ENCODE assay signal across 10 mouse cellular contexts in the genomic region with DNA sequence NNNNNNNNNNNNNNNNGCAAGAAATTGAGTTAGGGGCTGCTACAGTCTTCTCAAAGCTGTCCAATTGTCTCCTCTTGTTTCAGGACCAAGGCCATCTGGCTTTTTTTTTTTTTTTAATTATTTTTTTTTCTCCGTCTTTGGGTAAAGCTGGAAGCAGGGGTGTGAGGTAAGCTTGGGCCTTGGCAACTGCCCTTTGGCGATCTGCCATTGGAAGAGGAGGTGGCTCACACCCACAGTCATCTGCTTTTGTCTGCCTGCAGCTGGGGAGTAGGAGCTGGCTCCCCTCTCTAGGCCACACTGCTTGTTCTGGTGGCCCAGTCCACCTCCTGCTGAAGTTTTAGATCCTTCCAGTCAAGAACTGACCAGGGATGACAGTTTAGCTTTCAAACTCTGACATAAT. TPM values are rescaled to one million over a fixed set of nuclear protein-coding genes. Genes with fewer than 3 reads are reported as not detected.
A peak's percentile ranks its signal among the peaks of the same experiment; 100 is the strongest.
DNase-seq lines count a peak whose midpoint lies in the region; ATAC-seq and TF ChIP-seq lines count a peak whose summit lies in the region.
"Had no signal": no experiment of that assay in that cellular context is flagged by ENCODE, and none has a peak within 500 bp of the region (broad histone marks: within the 10 kb centered on the region; RNA-seq: fewer than 3 reads in every experiment).

No protein-coding gene starts in this region.

- no peak for TF ChIP-seq CTCF in heart, adult 2 months (IDR thresholded peaks at IDR 0.05)
- no peak for TF ChIP-seq CTCF in midbrain, postnatal 0 days (IDR thresholded peaks at IDR 0.05)
- no peak for TF ChIP-seq CTCF in liver, postnatal 0 days (IDR thresholded peaks at IDR 0.05; ENCODE audit: low read depth)

- no peak overlapping the region for H3K4me2 ChIP-seq in midbrain, postnatal 0 days (ENCODE audit: low read depth, low read length, poor library complexity, severe bottlenecking)
- H3K4me2 ChIP-seq in midbrain, embryonic 11.5 days: no peak overlapping the region
- H3K4me2 ChIP-seq in lung, embryonic 16.5 days (ENCODE audit: low read depth, low read length): no peak overlapping the region
- H3K4me2 ChIP-seq in liver, postnatal 0 days (ENCODE audit: low read depth, low read length): no peak overlapping the region

- H3K36me3 ChIP-seq in heart, adult 2 months (ENCODE audit: control insufficient read depth, insufficient read depth, low read length): no peaks in the 10 kb centered on the region
- H3K36me3 ChIP-seq in midbrain, postnatal 0 days (ENCODE audit: insufficient read depth, low read length): no peaks in the 10 kb centered on the region
- no peaks in the 10 kb centered on the region for H3K36me3 ChIP-seq in midbrain, embryonic 11.5 days (ENCODE audit: control insufficient read depth, insufficient read depth, low read length)
- no peaks in the 10 kb centered on the region for H3K36me3 ChIP-seq in lung, embryonic 16.5 days (ENCODE audit: control insufficient read depth, insufficient read depth, low read length)
- H3K36me3 ChIP-seq in liver, postnatal 0 days (replicated peaks; ENCODE audit: insufficient read depth, low read length): no peaks in the 10 kb centered on the region

- ATAC-seq in midbrain, postnatal 0 days (ENCODE audit: low FRiP score): no peak
- ATAC-seq in midbrain, embryonic 11.5 days (ENCODE audit: low FRiP score): no peak
- ATAC-seq in lung, embryonic 16.5 days (ENCODE audit: low read depth): peak; percentile 39; the same call in 1 of the 2 replicates
- ATAC-seq in liver, postnatal 0 days: no peak

- DNase-seq in heart, adult 2 months: peak; percentile 24 to 26
- DNase-seq in heart, adult 8-10 months (ENCODE audit: low spot score): no peak
- peak; percentile 64 for DNase-seq in midbrain, postnatal 0 days (ENCODE audit: low spot score)
- no peak for DNase-seq in midbrain, embryonic 11.5 days (ENCODE audit: low spot score, missing footprints)
- peak; percentile 47 for DNase-seq in adrenal gland, postnatal 25 days
- no peak for DNase-seq in thymus, postnatal 25 days
- no peak for DNase-seq in liver, postnatal 0 days
- DNase-seq: cerebellum, adult 18-20 months had no signal

- H3K9ac ChIP-seq in heart, adult 2 months (ENCODE audit: low read depth, low read length): no peak overlapping the region
- H3K9ac ChIP-seq in midbrain, postnatal 0 days (replicated peaks; ENCODE audit: low read length, poor library complexity, severe bottlenecking): no peak overlapping the region
- no peak overlapping the region for H3K9ac ChIP-seq in midbrain, embryonic 11.5 days (ENCODE audit: low read length)
- no peak overlapping the region for H3K9ac ChIP-seq in lung, embryonic 16.5 days (ENCODE audit: low read length)
- H3K9ac ChIP-seq in liver, postnatal 0 days (replicated peaks): no peak overlapping the region

- intact Hi-C loops in heart, adult 2 months (cut with DNase I): no loop called here

- WGBS in heart, adult 2 months: 43% methylated on average over 2 of the region's 2 CpGs
- 75% methylated on average over 2 of the region's 2 CpGs for WGBS in midbrain, postnatal 0 days
- WGBS in midbrain, embryonic 11.5 days: 76% methylated on average over 2 of the region's 2 CpGs
- WGBS in lung, embryonic 16.5 days: 63% methylated on average over 2 of the region's 2 CpGs
- 82% methylated on average over 2 of the region's 2 CpGs for whole genome bisulfite sequencing in liver, postnatal 0 days (ENCODE audit: insufficient replicate concordance)

- no peak for TF ChIP-seq POLR2A in heart, adult 2 months (IDR thresholded peaks at IDR 0.05; ENCODE audit: insufficient read depth, low read depth, low read length)

- no peaks in the 10 kb centered on the region for H3K79me2 ChIP-seq in heart, adult 2 months (replicated peaks; ENCODE audit: control insufficient read depth, insufficient read depth, low read length)

- H3K9me3 ChIP-seq in midbrain, postnatal 0 days (ENCODE audit: low read length): no peaks in the 10 kb centered on the region
- no peaks in the 10 kb centered on the region for H3K9me3 ChIP-seq in midbrain, embryonic 11.5 days (ENCODE audit: control insufficient read depth, low read length)
- no peaks in the 10 kb centered on the region for H3K9me3 ChIP-seq in lung, embryonic 16.5 days (ENCODE audit: control insufficient read depth, low read length)
- H3K9me3 ChIP-seq in liver, postnatal 0 days (ENCODE audit: low read length): no peaks in the 10 kb centered on the region

- no peak for TF ChIP-seq EP300 in heart, adult 2 months (IDR thresholded peaks at IDR 0.05; ENCODE audit: insufficient read depth, low read depth, low read length)
- TF ChIP-seq EP300 in liver, postnatal 0 days (IDR thresholded peaks at IDR 0.05; ENCODE audit: low read depth): no peak

- H3K27ac ChIP-seq in heart, adult 2 months: no peak overlapping the region
- no peak overlapping the region for H3K27ac ChIP-seq in midbrain, postnatal 0 days (ENCODE audit: low read depth, low read length)
- H3K27ac ChIP-seq in midbrain, embryonic 11.5 days (ENCODE audit: low read depth, low read length): no peak overlapping the region
- no peak overlapping the region for H3K27ac ChIP-seq in lung, embryonic 16.5 days (ENCODE audit: low read length)
- no peak overlapping the region for H3K27ac ChIP-seq in liver, postnatal 0 days (ENCODE audit: low read depth)
- H3K27ac ChIP-seq: macrophage had no signal

- no peaks in the 10 kb centered on the region for H3K27me3 ChIP-seq in heart, adult 2 months (ENCODE audit: control insufficient read depth, insufficient read depth, low read length)
- H3K27me3 ChIP-seq in midbrain, postnatal 0 days (ENCODE audit: insufficient read depth, low read length): no peaks in the 10 kb centered on the region
- no peaks in the 10 kb centered on the region for H3K27me3 ChIP-seq in midbrain, embryonic 11.5 days (ENCODE audit: control insufficient read depth, insufficient read depth, low read length)
- no peaks in the 10 kb centered on the region for H3K27me3 ChIP-seq in lung, embryonic 16.5 days (ENCODE audit: control insufficient read depth, insufficient read depth, low read depth, low read length)
- no peaks in the 10 kb centered on the region for H3K27me3 ChIP-seq in liver, postnatal 0 days (ENCODE audit: insufficient read depth, low read length)

- H3K4me3 ChIP-seq in heart, adult 2 months: no peak overlapping the region
- H3K4me3 ChIP-seq in midbrain, postnatal 0 days (ENCODE audit: low read depth, low read length): no peak overlapping the region
- H3K4me3 ChIP-seq in midbrain, embryonic 11.5 days (ENCODE audit: low read depth, low read length): no peak overlapping the region
- no peak overlapping the region for H3K4me3 ChIP-seq in lung, embryonic 16.5 days (ENCODE audit: low read length)
- H3K4me3 ChIP-seq in liver, postnatal 0 days (ENCODE audit: low read depth, low read length): no peak overlapping the region

- no peaks in the 10 kb centered on the region for H3K4me1 ChIP-seq in heart, adult 2 months (ENCODE audit: control insufficient read depth, insufficient read depth, low read length)
- H3K4me1 ChIP-seq in midbrain, postnatal 0 days (ENCODE audit: insufficient read depth, low read length): no peaks in the 10 kb centered on the region
- H3K4me1 ChIP-seq in midbrain, embryonic 11.5 days (ENCODE audit: control insufficient read depth, insufficient read depth, low read length): no peaks in the 10 kb centered on the region
- 0 out of 2 replicates have a peak, but pooled peaks cover 3% of the 10 kb centered on the region for H3K4me1 ChIP-seq in lung, embryonic 16.5 days (replicated peaks; ENCODE audit: control insufficient read depth, insufficient read depth, low read length)
- H3K4me1 ChIP-seq in liver, postnatal 0 days (ENCODE audit: insufficient read depth): no peaks in the 10 kb centered on the region

RNA-seq across cellular contexts. Expression of a gene that starts 34.3 kb away (rescaled TPM):
- total RNA-seq in heart, adult 2 months (2021): 10 to 100 TPM; 11.3 to 12.8 TPM
- polyA plus RNA-seq in heart, adult 2 months (2012; rRNA removed): 12.9 and 13.9 TPM in 2 replicates
- total RNA-seq in heart, adult 8-10 months (2022): 10 to 100 TPM; 11.9 to 14.8 (median 12.8) TPM
- total RNA-seq in midbrain, postnatal 0 days (2014; rRNA removed): 39.4 and 50.8 TPM in 2 replicates
- 45.9 and 47.7 TPM in 2 replicates for polyA plus RNA-seq in midbrain, postnatal 0 days (2015; fragmentation: Nextera tagmentation; extraction: Ambion mirVana)
- 71.2 and 76.9 TPM in 2 replicates for polyA plus RNA-seq in midbrain, embryonic 11.5 days (2014; fragmentation: Nextera tagmentation; extraction: Ambion mirVana)
- total RNA-seq in adrenal gland, postnatal 25 days (2021): 14.3 and 19.9 TPM in 2 replicates
- polyA plus RNA-seq in lung, embryonic 16.5 days (2015; fragmentation: Nextera tagmentation; extraction: Ambion mirVana): 52.4 and 54.7 TPM in 2 replicates
- 15.1 and 18.4 TPM in 2 replicates for polyA plus RNA-seq in liver, postnatal 0 days (2015; fragmentation: Nextera tagmentation; extraction: Ambion mirVana)

Comparison
In these comparisons a context has a peak if more than half of its experiments do, and no peak if none do; other contexts are left out.
1. DNase-seq: peak in heart, adult 2 months (2 of 2), midbrain, postnatal 0 days (single experiment) and adrenal gland, postnatal 25 days (single experiment); none in heart, adult 8-10 months (single experiment), midbrain, embryonic 11.5 days (single experiment), thymus, postnatal 25 days (single experiment) and liver, postnatal 0 days (single experiment).